ENCODE assay signal across 9 mouse cellular contexts in genomic region chr9:44719632-44720357, GRCm38 (mm10). TPM values are rescaled to one million over a fixed set of nuclear protein-coding genes. Genes with fewer than 3 reads are reported as not detected.
A peak's percentile ranks its signal among the peaks of the same experiment; 100 is the strongest.
DNase-seq lines count a peak whose midpoint lies in the region; ATAC-seq and TF ChIP-seq lines count a peak whose summit lies in the region.
"Had no signal": no experiment of that assay in that cellular context is flagged by ENCODE, and none has a peak within 500 bp of the region (broad histone marks: within the 10 kb centered on the region; RNA-seq: fewer than 3 reads in every experiment).

No protein-coding gene starts in this region.

- no peak for TF ChIP-seq POLR2A in brain, embryonic 14.5 days (IDR thresholded peaks at IDR 0.05; ENCODE audit: borderline replicate concordance, extremely low read depth, insufficient read depth, insufficient read length, poor library complexity, severe bottlenecking)

- no peak for ATAC-seq in heart, embryonic 11.5 days (replicated peaks; ENCODE audit: insufficient number of reproducible peaks, low FRiP score, low TSS enrichment)
- no peak for ATAC-seq in heart, postnatal 0 days (ENCODE audit: insufficient read depth, low read depth)
- ATAC-seq in midbrain, embryonic 15.5 days (replicated peaks): no peak

- H3K27ac ChIP-seq in heart, embryonic 11.5 days (ENCODE audit: low read depth, low read length): no peak overlapping the region
- peak overlapping the region; percentile 88 for H3K27ac ChIP-seq in heart, postnatal 0 days (ENCODE audit: low read depth)
- 0 out of 2 replicates have a peak overlapping the region, but pooled peaks have one; percentile 83 for H3K27ac ChIP-seq in midbrain, embryonic 15.5 days

- no peak for TF ChIP-seq CTCF in brain, embryonic 14.5 days (IDR thresholded peaks at IDR 0.05; ENCODE audit: borderline replicate concordance, extremely low read depth, insufficient read depth, insufficient read length)
- TF ChIP-seq CTCF in heart, postnatal 0 days (IDR thresholded peaks at IDR 0.05; ENCODE audit: low read depth): no peak

- no peaks in the 10 kb centered on the region for H3K9me3 ChIP-seq in heart, embryonic 11.5 days (replicated peaks; ENCODE audit: control insufficient read depth, low read length)
- H3K9me3 ChIP-seq in heart, postnatal 0 days (replicated peaks; ENCODE audit: control insufficient read depth, low read length): no peaks in the 10 kb centered on the region
- no peaks in the 10 kb centered on the region for H3K9me3 ChIP-seq in midbrain, embryonic 15.5 days

- H3K4me3 ChIP-seq in heart, embryonic 11.5 days (ENCODE audit: low read depth, low read length): peak overlapping the region; percentile 75
- peak overlapping the region; percentile 72; the same call in 1 of the 2 replicates for H3K4me3 ChIP-seq in heart, postnatal 0 days (ENCODE audit: low read depth, low read length)
- H3K4me3 ChIP-seq in midbrain, embryonic 15.5 days: peak overlapping the region; percentile 73

- peaks cover 45% of the 10 kb centered on the region for H3K4me1 ChIP-seq in heart, embryonic 11.5 days (ENCODE audit: control insufficient read depth, insufficient read depth, low read length)
- H3K4me1 ChIP-seq in heart, postnatal 0 days (ENCODE audit: control insufficient read depth, insufficient read depth): peaks cover 63% of the 10 kb centered on the region
- peaks cover 57% of the 10 kb centered on the region for H3K4me1 ChIP-seq in midbrain, embryonic 15.5 days

- no peak for TF ChIP-seq EP300 in heart, postnatal 0 days (IDR thresholded peaks at IDR 0.05; ENCODE audit: low read depth)

- peak overlapping the region; percentile 87 for H3K4me2 ChIP-seq in heart, embryonic 11.5 days
- H3K4me2 ChIP-seq in heart, postnatal 0 days (ENCODE audit: low read depth, low read length): peak overlapping the region; percentile 90
- H3K4me2 ChIP-seq in midbrain, embryonic 15.5 days: peak overlapping the region; percentile 73

- no peaks in the 10 kb centered on the region for H3K27me3 ChIP-seq in heart, embryonic 11.5 days (ENCODE audit: control insufficient read depth, insufficient read depth, low read length)
- H3K27me3 ChIP-seq in heart, postnatal 0 days (ENCODE audit: control insufficient read depth, insufficient read depth, low read length): no peaks in the 10 kb centered on the region
- no peaks in the 10 kb centered on the region for H3K27me3 ChIP-seq in midbrain, embryonic 15.5 days (replicated peaks)

- 85% methylated on average over 8 of the region's 8 CpGs for WGBS in heart, embryonic 11.5 days (ENCODE audit: insufficient replicate concordance)
- 61% methylated on average over 8 of the region's 8 CpGs for whole genome bisulfite sequencing in heart, postnatal 0 days
- WGBS in midbrain, embryonic 15.5 days: 64% methylated on average over 8 of the region's 8 CpGs

- no peak for DNase-seq in heart, postnatal 4 days
- peak; percentile 74 for DNase-seq in brain, embryonic 14.5 days (ENCODE audit: low read depth)
- no peak for DNase-seq in heart, postnatal 0 days (ENCODE audit: low spot score)
- DNase-seq in testis, postnatal 10 days (ENCODE audit: low spot score): no peak
- DNase-seq in adrenal gland, adult 8-10 months: no peak
- no peak for DNase-seq in lung, postnatal 10 days

- peak overlapping the region; percentile 82 for H3K9ac ChIP-seq in heart, embryonic 11.5 days (ENCODE audit: low read depth, low read length)
- H3K9ac ChIP-seq in heart, postnatal 0 days (replicated peaks; ENCODE audit: low read depth, low read length): peak overlapping the region; percentile 64
- H3K9ac ChIP-seq in midbrain, embryonic 15.5 days: peak overlapping the region; percentile 68

- peaks cover 18% of the 10 kb centered on the region for H3K36me3 ChIP-seq in heart, embryonic 11.5 days (ENCODE audit: control insufficient read depth, insufficient read depth, low read length)
- peaks cover 36% of the 10 kb centered on the region for H3K36me3 ChIP-seq in heart, postnatal 0 days (replicated peaks; ENCODE audit: control insufficient read depth, insufficient read depth, low read length)
- H3K36me3 ChIP-seq in midbrain, embryonic 15.5 days (replicated peaks): peaks cover 16% of the 10 kb centered on the region; the same call in 1 of the 2 replicates

RNA-seq across cellular contexts. Expression of gene Phldb1, which starts 15.2 kb away (rescaled TPM):
- polyA plus RNA-seq in heart, embryonic 11.5 days (2014; fragmentation: Nextera tagmentation; extraction: Ambion mirVana): 23.6 and 24.2 TPM in 2 replicates
- total RNA-seq in heart, postnatal 4 days (2021): 100 to 1,000 TPM; 109 TPM
- 151 and 169 TPM in 2 replicates for polyA plus RNA-seq in brain, embryonic 14.5 days (2012; rRNA removed)
- total RNA-seq in heart, postnatal 0 days (2014; rRNA removed; ENCODE audit: low replicate concordance): 96.0 and 138 TPM in 2 replicates
- 25.8 and 28.0 TPM in 2 replicates for polyA plus RNA-seq in heart, postnatal 0 days (2015; fragmentation: Nextera tagmentation; extraction: Ambion mirVana)
- polyA plus RNA-seq in midbrain, embryonic 15.5 days (2015; fragmentation: Nextera tagmentation; extraction: Ambion mirVana): 56.5 and 58.9 TPM in 2 replicates
- 10 to 100 TPM; 31.7 to 64.7 (median 48.5) TPM for total RNA-seq in adrenal gland, adult 8-10 months (2022)

RNA-seq across cellular contexts. Expression of gene Treh, which starts 46.8 kb away (rescaled TPM):
- polyA plus RNA-seq in heart, embryonic 11.5 days (2014; fragmentation: Nextera tagmentation; extraction: Ambion mirVana): not detected in 2 replicates
- total RNA-seq in heart, postnatal 4 days (2021): not detected
- not detected in 2 replicates for polyA plus RNA-seq in brain, embryonic 14.5 days (2012; rRNA removed)
- not detected in 2 replicates for total RNA-seq in heart, postnatal 0 days (2014; rRNA removed; ENCODE audit: low replicate concordance)
- not detected in 2 replicates for polyA plus RNA-seq in heart, postnatal 0 days (2015; fragmentation: Nextera tagmentation; extraction: Ambion mirVana)
- not detected in 2 replicates for polyA plus RNA-seq in midbrain, embryonic 15.5 days (2015; fragmentation: Nextera tagmentation; extraction: Ambion mirVana)
- total RNA-seq in adrenal gland, adult 8-10 months (2022): not detected
- total RNA-seq: adrenal gland, postnatal 10 days had no signal

RNA-seq across cellular contexts. Expression of gene Arcn1, which starts 47.9 kb away (rescaled TPM):
- polyA plus RNA-seq in heart, embryonic 11.5 days (2014; fragmentation: Nextera tagmentation; extraction: Ambion mirVana): 139 and 168 TPM in 2 replicates
- 100 to 1,000 TPM; 104 to 119 TPM for total RNA-seq in heart, postnatal 4 days (2021)
- polyA plus RNA-seq in brain, embryonic 14.5 days (2012; rRNA removed): 57.1 and 76.9 TPM in 2 replicates
- 71.6 and 80.1 TPM in 2 replicates for total RNA-seq in heart, postnatal 0 days (2014; rRNA removed; ENCODE audit: low replicate concordance)
- polyA plus RNA-seq in heart, postnatal 0 days (2015; fragmentation: Nextera tagmentation; extraction: Ambion mirVana): 69.5 and 78.3 TPM in 2 replicates
- 134 and 136 TPM in 2 replicates for polyA plus RNA-seq in midbrain, embryonic 15.5 days (2015; fragmentation: Nextera tagmentation; extraction: Ambion mirVana)
- total RNA-seq in adrenal gland, adult 8-10 months (2022): 100 to 1,000 TPM; 172 to 185 (median 176) TPM

RNA-seq across cellular contexts. Expression of gene Ift46, which starts 47.9 kb away (rescaled TPM):
- polyA plus RNA-seq in heart, embryonic 11.5 days (2014; fragmentation: Nextera tagmentation; extraction: Ambion mirVana): 71.4 and 72.5 TPM in 2 replicates
- 10 to 100 TPM; 58.4 to 58.7 TPM for total RNA-seq in heart, postnatal 4 days (2021)
- 132 and 147 TPM in 2 replicates for polyA plus RNA-seq in brain, embryonic 14.5 days (2012; rRNA removed)
- total RNA-seq in heart, postnatal 0 days (2014; rRNA removed; ENCODE audit: low replicate concordance): 10.0 and 41.0 TPM in 2 replicates
- 49.5 and 60.6 TPM in 2 replicates for polyA plus RNA-seq in heart, postnatal 0 days (2015; fragmentation: Nextera tagmentation; extraction: Ambion mirVana)
- 168 and 169 TPM in 2 replicates for polyA plus RNA-seq in midbrain, embryonic 15.5 days (2015; fragmentation: Nextera tagmentation; extraction: Ambion mirVana)
- 100 to 1,000 TPM in 2 of 4 experiments, 10 to 100 TPM in 2; 77.7 to 116 (median 99.6) TPM for total RNA-seq in adrenal gland, adult 8-10 months (2022)
